Mouse (Mus musculus): ENCODE data around the gene Fbxo34. TPM values are rescaled to one million over a fixed set of nuclear protein-coding genes. Genes with fewer than 3 reads are reported as not detected.
A peak's percentile ranks its signal among the peaks of the same experiment; 100 is the strongest.
"Not testable (repeated sequence)": the region's sequence is repeated elsewhere in the genome, so short reads cannot be mapped to it uniquely, and the experiment has no call there.

Gene Fbxo34
- 11.7 and 33.1 TPM in 2 replicates for polyA plus RNA-seq (2012; rRNA removed)

- H3K27me3 ChIP-seq (ENCODE audit: control insufficient read depth, insufficient read depth, low read length); H3K4me3 ChIP-seq (ENCODE audit: low read depth, low read length); H3K36me3 ChIP-seq (ENCODE audit: control insufficient read depth, insufficient read depth, low read length); H3K4me1 ChIP-seq (ENCODE audit: control insufficient read depth, insufficient read depth, insufficient read length, low read length); H3K27ac ChIP-seq (ENCODE audit: insufficient read depth, low read depth, low read length): not testable (repeated sequence)
- 89% methylated on average over 4 of the region's 5 CpGs for WGBS
Observed at GRCm38 (mm10) chr14:47450121-47450520, at the start of gene Fbxo34. Gene Fbxo34 (plus strand): TSS chr14:47450421.

DNA sequence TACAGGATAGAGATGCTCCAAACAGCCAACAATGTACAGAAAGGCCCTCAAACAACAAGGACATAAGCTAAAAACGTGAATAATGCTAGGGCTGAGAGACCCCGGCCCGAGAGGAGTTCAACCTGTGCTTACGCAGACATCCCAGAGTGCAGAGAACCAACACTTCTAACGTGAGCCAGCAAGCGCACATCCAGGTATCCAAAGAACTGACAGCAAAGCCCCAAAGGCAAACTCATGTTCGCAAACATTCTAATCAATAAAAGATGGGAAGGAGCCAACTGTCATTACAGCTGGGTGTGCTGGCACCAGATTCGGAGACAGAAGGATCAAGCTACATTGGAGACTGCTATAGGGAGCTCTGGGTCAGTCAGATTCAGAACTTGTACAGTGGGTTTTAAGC, 47.5 kb upstream of the Fbxo34 start:
- WGBS = 65% methylated on average over 8 of the region's 8 CpGs
- H3K4me1 ChIP-seq (ENCODE audit: control insufficient read depth, insufficient read depth, insufficient read length, low read length) = peaks cover 4% of the 10 kb centered on the region
- H3K27ac ChIP-seq (ENCODE audit: insufficient read depth, low read depth, low read length) = no peak overlapping the region
- TF ChIP-seq POLR2A (IDR thresholded peaks at IDR 0.05; ENCODE audit: low read depth, low read length) = no peak
- TF ChIP-seq CTCF (IDR thresholded peaks at IDR 0.05; ENCODE audit: extremely low read depth, insufficient read length, insufficient replicate concordance, low read depth, low read length) = no peak
- H3K27me3 ChIP-seq (ENCODE audit: control insufficient read depth, insufficient read depth, low read length) = no peaks in the 10 kb centered on the region
- peaks cover 9% of the 10 kb centered on the region; the same call in 1 of the 2 replicates for H3K36me3 ChIP-seq (ENCODE audit: control insufficient read depth, insufficient read depth, low read length)
- H3K4me3 ChIP-seq (ENCODE audit: low read depth, low read length) = no peak overlapping the region

- Histone ChIP-seq H3K27me3 (ENCODE audit: control insufficient read depth, insufficient read depth, low read length) (no peaks in the 10 kb centered on the region), H3K27ac (ENCODE audit: insufficient read depth, low read depth, low read length) (no peak overlapping the region), H3K4me1 (ENCODE audit: control insufficient read depth, insufficient read depth, insufficient read length, low read length) (peaks cover 4% of the 10 kb centered on the region), H3K4me3 (ENCODE audit: low read depth, low read length) (no peak overlapping the region), H3K36me3 (ENCODE audit: control insufficient read depth, insufficient read depth, low read length) (peaks cover 20% of the 10 kb centered on the region)
- TF ChIP-seq POLR2A (IDR thresholded peaks at IDR 0.05; ENCODE audit: low read depth, low read length) = no peak
- TF ChIP-seq CTCF (IDR thresholded peaks at IDR 0.05; ENCODE audit: extremely low read depth, insufficient read length, insufficient replicate concordance, low read depth, low read length) = no peak
- 87% methylated on average over 9 of the region's 9 CpGs for WGBS
Observed at GRCm38 (mm10) chr14:47406000-47406399, 44.2 kb upstream of the Fbxo34 start.

GRCm38 (mm10) chr14:47417346-47417745, 32.9 kb upstream of the Fbxo34 start:
- TF ChIP-seq POLR2A (IDR thresholded peaks at IDR 0.05; ENCODE audit: low read depth, low read length) (no peak), CTCF (IDR thresholded peaks at IDR 0.05; ENCODE audit: extremely low read depth, insufficient read length, insufficient replicate concordance, low read depth, low read length) (no peak)
- Histone ChIP-seq H3K4me1 (ENCODE audit: control insufficient read depth, insufficient read depth, insufficient read length, low read length) (peaks cover 3% of the 10 kb centered on the region; the same call in 1 of the 2 replicates), H3K27me3 (ENCODE audit: control insufficient read depth, insufficient read depth, low read length) (no peaks in the 10 kb centered on the region), H3K36me3 (ENCODE audit: control insufficient read depth, insufficient read depth, low read length) (peaks cover 4% of the 10 kb centered on the region), H3K4me3 (ENCODE audit: low read depth, low read length) (no peak overlapping the region; the same call in 1 of the 2 replicates), H3K27ac (ENCODE audit: insufficient read depth, low read depth, low read length) (no peak overlapping the region)
- 23% methylated on average over 3 of the region's 3 CpGs for WGBS

- WGBS = 1% methylated on average over 36 of the region's 36 CpGs
- H3K4me3 ChIP-seq (ENCODE audit: low read depth, low read length) = peak within 1 kb of the TSS; percentile 78
- H3K4me1 ChIP-seq (ENCODE audit: control insufficient read depth, insufficient read depth, insufficient read length, low read length) = peaks cover 3% of the 10 kb centered on the region; the same call in 1 of the 2 replicates
- TF ChIP-seq POLR2A (IDR thresholded peaks at IDR 0.05; ENCODE audit: low read depth, low read length) (no peak), CTCF (IDR thresholded peaks at IDR 0.05; ENCODE audit: extremely low read depth, insufficient read length, insufficient replicate concordance, low read depth, low read length) (peak; percentile 12; the same call in 1 of the 2 replicates)
- peak within 1 kb of the TSS; percentile 19; the same call in 1 of the 2 replicates for H3K27ac ChIP-seq (ENCODE audit: insufficient read depth, low read depth, low read length)
- peaks cover 4% of the 10 kb centered on the region for H3K36me3 ChIP-seq (ENCODE audit: control insufficient read depth, insufficient read depth, low read length)
- no peaks in the 10 kb centered on the region for H3K27me3 ChIP-seq (ENCODE audit: control insufficient read depth, insufficient read depth, low read length)
Observed at GRCm38 (mm10) chr14:47417775-47418665, 32.2 kb upstream of the Fbxo34 start, which contains the start of gene Dlgap5. Gene Dlgap5 (minus strand): TSS chr14:47418407.

GRCm38 (mm10) chr14:47418666-47418991, 31.6 kb upstream of the Fbxo34 start:
- Histone ChIP-seq H3K27me3 (ENCODE audit: control insufficient read depth, insufficient read depth, low read length) (no peaks in the 10 kb centered on the region), H3K4me1 (ENCODE audit: control insufficient read depth, insufficient read depth, insufficient read length, low read length) (peaks cover 3% of the 10 kb centered on the region; the same call in 1 of the 2 replicates), H3K4me3 (ENCODE audit: low read depth, low read length) (peak overlapping the region; percentile 78), H3K27ac (ENCODE audit: insufficient read depth, low read depth, low read length) (no peak overlapping the region), H3K36me3 (ENCODE audit: control insufficient read depth, insufficient read depth, low read length) (peaks cover 4% of the 10 kb centered on the region)
- WGBS = 22% methylated on average over 5 of the region's 5 CpGs
- TF ChIP-seq CTCF (IDR thresholded peaks at IDR 0.05; ENCODE audit: extremely low read depth, insufficient read length, insufficient replicate concordance, low read depth, low read length) = no peak
- TF ChIP-seq POLR2A (IDR thresholded peaks at IDR 0.05; ENCODE audit: low read depth, low read length) = no peak

DNA sequence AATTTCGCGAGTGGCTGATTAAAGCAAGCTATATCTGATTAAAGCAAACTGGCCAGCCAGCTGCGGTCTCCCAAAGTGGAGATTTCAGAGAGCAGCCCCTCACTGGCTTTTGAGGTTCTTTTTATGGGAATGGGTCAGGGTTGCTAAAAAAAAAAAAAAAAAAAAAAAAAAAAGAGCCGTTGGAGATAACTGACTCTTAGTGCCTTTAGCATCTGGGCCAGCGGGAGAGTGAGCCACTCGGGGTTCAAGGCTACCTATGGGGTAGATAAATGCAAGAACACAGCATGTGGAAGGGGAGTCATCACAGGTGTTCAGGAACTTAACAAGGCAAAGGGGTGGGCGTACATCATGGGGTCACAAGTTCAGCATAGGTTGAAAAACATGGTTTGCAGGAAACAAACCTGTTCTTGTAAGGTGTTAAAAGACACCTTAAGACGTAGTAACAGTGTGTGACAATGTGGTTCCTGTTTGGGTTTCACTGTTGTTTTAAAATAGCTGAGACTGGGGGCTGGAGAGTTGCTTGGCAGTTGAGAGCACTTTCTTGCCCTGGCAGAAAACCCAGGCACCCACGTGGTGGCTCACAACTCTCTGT, 31.1 kb upstream of the Fbxo34 start:
- 81% methylated on average over 9 of the region's 9 CpGs for WGBS
- Histone ChIP-seq H3K4me1 (ENCODE audit: control insufficient read depth, insufficient read depth, insufficient read length, low read length) (peaks cover 3% of the 10 kb centered on the region; the same call in 1 of the 2 replicates), H3K4me3 (ENCODE audit: low read depth, low read length) (no peak overlapping the region), H3K36me3 (ENCODE audit: control insufficient read depth, insufficient read depth, low read length) (peaks cover 3% of the 10 kb centered on the region), H3K27me3 (ENCODE audit: control insufficient read depth, insufficient read depth, low read length) (no peaks in the 10 kb centered on the region), H3K27ac (ENCODE audit: insufficient read depth, low read depth, low read length) (no peak overlapping the region)
- TF ChIP-seq CTCF (IDR thresholded peaks at IDR 0.05; ENCODE audit: extremely low read depth, insufficient read length, insufficient replicate concordance, low read depth, low read length) = no peak
- no peak for TF ChIP-seq POLR2A (IDR thresholded peaks at IDR 0.05; ENCODE audit: low read depth, low read length)

Data from small intestine, adult 2 months (tissue).